Mouse (Mus musculus) MEL (cell line): ENCODE data around the gene Hacd3. TPM values are rescaled to one million over a fixed set of nuclear protein-coding genes. Genes with fewer than 3 reads are reported as not detected.

ENCODE experiments used
- DNase-seq: peaks from one replicate; pipeline ENCODE4 v3.0.0; 2011; ENCODE audit warnings: low read depth, low spot score
- H3K27ac ChIP-seq: 2 replicates; pipeline ENCODE4 v1.5.1; 2012; ENCODE audit warnings: low read depth, mild to moderate bottlenecking, control low read depth, low read length, moderate library complexity; ENCODE audit not compliant: control insufficient read depth
- H3K27me3 ChIP-seq, 2 experiments: fragments of 150-350 bp in 1 of 2; sonication (generic) in 1 of 2; 2 replicates each; pipeline ENCODE4 v1.6.1; 2012; ENCODE audit warnings: low read length in 2 of 2, mild to moderate bottlenecking in 2 of 2, improper control_type of control experiment in 1 of 2, moderate library complexity in 1 of 2; ENCODE audit not compliant: insufficient read depth in 2 of 2, control insufficient read depth in 1 of 2
- H3K36me3 ChIP-seq, 2 experiments: 2 replicates each; pipeline ENCODE4 v1.6.1; 2012 to 2014; ENCODE audit warnings: low read length in 2 of 2, improper control_type of control experiment in 1 of 2, inconsistent platforms in 1 of 2, mild to moderate bottlenecking in 1 of 2; ENCODE audit not compliant: insufficient read depth in 2 of 2, control insufficient read depth in 1 of 2
- H3K4me1 ChIP-seq, 2 experiments: fragments of 150-350 bp in 1 of 2; sonication (generic) in 1 of 2; 2 replicates each; pipeline ENCODE4 v1.6.1; 2012; ENCODE audit warnings: low read length in 2 of 2, improper control_type of control experiment in 1 of 2, mild to moderate bottlenecking in 1 of 2; ENCODE audit not compliant: insufficient read depth in 2 of 2, control insufficient read depth in 1 of 2
- H3K4me3 ChIP-seq, 2 experiments: fragments of 150-350 bp in 1 of 2; sonication (generic) in 1 of 2; 2 replicates each; pipeline ENCODE4 v1.5.1; 2012; ENCODE audit warnings: low read depth in 2 of 2, low read length in 2 of 2, mild to moderate bottlenecking in 2 of 2, moderate library complexity in 2 of 2, control low read depth in 1 of 2, improper control_type of control experiment in 1 of 2; ENCODE audit not compliant: control insufficient read depth in 1 of 2, insufficient read depth in 1 of 2
- H3K79me2 ChIP-seq: 2 replicates; pipeline ENCODE4 v1.6.1; 2012; ENCODE audit warnings: mild to moderate bottlenecking, low read length, moderate library complexity; ENCODE audit not compliant: control insufficient read depth, poor library complexity, insufficient read depth
- H3K9ac ChIP-seq: 2 replicates; pipeline ENCODE4 v1.6.1; 2012; ENCODE audit warnings: low read depth, mild to moderate bottlenecking, control low read depth, low read length, moderate library complexity; ENCODE audit not compliant: control insufficient read depth, poor library complexity, severe bottlenecking
- H3K9me3 ChIP-seq: fragments of 150-350 bp; sonication (generic); replicated peaks from 2 replicates; pipeline ENCODE4 v1.6.1; 2012; ENCODE audit warnings: mild to moderate bottlenecking, low read length, improper control_type of control experiment, moderate library complexity; ENCODE audit not compliant: insufficient read depth
- BHLHE40 ChIP-seq: IDR thresholded peaks from 2 replicates; pipeline ENCODE4 v1.6.1; 2012; ENCODE audit warnings: low read depth, mild to moderate bottlenecking, inconsistent platforms, low read length, improper control_type of control experiment, borderline replicate concordance
- CHD1 ChIP-seq: IDR thresholded peaks from 2 replicates; pipeline ENCODE4 v1.6.1; 2012; ENCODE audit warnings: low read depth, mild to moderate bottlenecking, inconsistent platforms, low read length, improper control_type of control experiment
- CTCF ChIP-seq, 3 experiments: IDR thresholded peaks in 2 of 3; conservative IDR thresholded peaks in 1 of 3; 2 replicates each; pipeline ENCODE4 v1.5.1; 2011 to 2012; ENCODE audit warnings: low read length in 3 of 3, low read depth in 2 of 3, mild to moderate bottlenecking in 2 of 3, improper control_type of control experiment in 1 of 3, inconsistent platforms in 1 of 3, mixed read lengths in 1 of 3, moderate library complexity in 1 of 3; ENCODE audit not compliant: control insufficient read depth in 1 of 3, insufficient read depth in 1 of 3, poor library complexity in 1 of 3, severe bottlenecking in 1 of 3
- ELF1 ChIP-seq: IDR thresholded peaks from 2 replicates; pipeline ENCODE4 v1.6.1; 2014; ENCODE audit warnings: low read depth, mild to moderate bottlenecking, inconsistent platforms, low read length, improper control_type of control experiment, moderate library complexity
- EP300 ChIP-seq, 2 experiments: IDR thresholded peaks; 2 replicates each; pipeline ENCODE4 v1.6.1; 2011; ENCODE audit warnings: improper control_type of control experiment in 2 of 2, low read length in 2 of 2, low read depth in 1 of 2, mild to moderate bottlenecking in 1 of 2
- ETS1 ChIP-seq: IDR thresholded peaks from 2 replicates; pipeline ENCODE4 v1.6.1; 2012; ENCODE audit warnings: low read depth, mild to moderate bottlenecking, inconsistent platforms, low read length, improper control_type of control experiment, moderate library complexity
- GABPA ChIP-seq: IDR thresholded peaks from 2 replicates; pipeline ENCODE4 v1.6.1; 2012; ENCODE audit warnings: low read depth, mild to moderate bottlenecking, inconsistent platforms, low read length, improper control_type of control experiment, moderate library complexity
- GATA1 ChIP-seq: IDR thresholded peaks from 2 replicates; pipeline ENCODE4 v1.6.1; 2011; ENCODE audit warnings: low read depth, low read length, improper control_type of control experiment
- HCFC1 ChIP-seq: IDR thresholded peaks from 2 replicates; pipeline ENCODE4 v1.6.1; 2012; ENCODE audit warnings: low read depth, mild to moderate bottlenecking, inconsistent platforms, low read length, improper control_type of control experiment, moderate library complexity
- JUND ChIP-seq: IDR thresholded peaks from 2 replicates; pipeline ENCODE4 v1.6.1; 2011; ENCODE audit warnings: low read depth, mild to moderate bottlenecking, improper control_type of control experiment, low read length
- MAZ ChIP-seq: IDR thresholded peaks from 2 replicates; pipeline ENCODE4 v1.6.1; 2012; ENCODE audit warnings: low read depth, mild to moderate bottlenecking, inconsistent platforms, low read length, improper control_type of control experiment
- MEF2A ChIP-seq: IDR thresholded peaks from 2 replicates; pipeline ENCODE4 v1.6.1; 2014; ENCODE audit warnings: low read depth, mild to moderate bottlenecking, inconsistent platforms, low read length, improper control_type of control experiment; ENCODE audit not compliant: poor library complexity, insufficient replicate concordance, severe bottlenecking; ENCODE audit errors: extremely low read depth
- MXI1 ChIP-seq: IDR thresholded peaks from 2 replicates; pipeline ENCODE4 v1.6.1; 2011; ENCODE audit warnings: mild to moderate bottlenecking, low read depth, low read length, improper control_type of control experiment
- MYB ChIP-seq: IDR thresholded peaks from 2 replicates; pipeline ENCODE4 v1.6.1; 2011; ENCODE audit warnings: mild to moderate bottlenecking, low read depth, low read length, improper control_type of control experiment
- MYC ChIP-seq: IDR thresholded peaks from 2 replicates; pipeline ENCODE4 v1.6.1; 2011; ENCODE audit warnings: low read depth, mild to moderate bottlenecking, low read length, improper control_type of control experiment, moderate library complexity
- NELFE ChIP-seq: IDR thresholded peaks from 2 replicates; pipeline ENCODE4 v1.6.1; 2011; ENCODE audit warnings: low read depth, low read length, improper control_type of control experiment
- NRF1 ChIP-seq: IDR thresholded peaks from 2 replicates; pipeline ENCODE4 v1.6.1; 2014; ENCODE audit warnings: low read depth, mild to moderate bottlenecking, inconsistent platforms, low read length, improper control_type of control experiment, moderate library complexity; ENCODE audit not compliant: poor library complexity, insufficient read depth, severe bottlenecking
- POLR2AphosphoS2 ChIP-seq: IDR thresholded peaks from 2 replicates; pipeline ENCODE4 v1.6.1; 2011; ENCODE audit warnings: low read length, improper control_type of control experiment
- RAD21 ChIP-seq: IDR thresholded peaks from 2 replicates; pipeline ENCODE4 v1.6.1; 2011; ENCODE audit warnings: mild to moderate bottlenecking, low read depth, low read length, improper control_type of control experiment
- RCOR1 ChIP-seq: IDR thresholded peaks from 2 replicates; pipeline ENCODE4 v1.6.1; 2012; ENCODE audit warnings: low read depth, mild to moderate bottlenecking, inconsistent platforms, low read length, improper control_type of control experiment
- SIN3A ChIP-seq: IDR thresholded peaks from 2 replicates; pipeline ENCODE4 v1.6.1; 2012; ENCODE audit warnings: low read length, improper control_type of control experiment, inconsistent platforms
- SMC3 ChIP-seq: IDR thresholded peaks from 2 replicates; pipeline ENCODE4 v1.6.1; 2011; ENCODE audit warnings: low read depth, low read length, improper control_type of control experiment
- TCF12 ChIP-seq: IDR thresholded peaks from 2 replicates; pipeline ENCODE4 v1.6.1; 2014; ENCODE audit warnings: low read depth, mild to moderate bottlenecking, inconsistent platforms, low read length, improper control_type of control experiment, moderate library complexity
- USF1 ChIP-seq: IDR thresholded peaks from 2 replicates; pipeline ENCODE4 v1.6.1; 2014; ENCODE audit warnings: low read depth, mild to moderate bottlenecking, inconsistent platforms, low read length, improper control_type of control experiment, moderate library complexity
- USF2 ChIP-seq, 2 experiments: IDR thresholded peaks; 2 replicates each; pipeline ENCODE4 v1.6.1; 2011 to 2012; ENCODE audit warnings: improper control_type of control experiment in 2 of 2, low read length in 2 of 2, borderline replicate concordance in 1 of 2, inconsistent platforms in 1 of 2, low read depth in 1 of 2, mild to moderate bottlenecking in 1 of 2; ENCODE audit not compliant: insufficient read depth in 1 of 2
- ZKSCAN1 ChIP-seq: IDR thresholded peaks from 2 replicates; pipeline ENCODE4 v1.6.1; 2012; ENCODE audit warnings: low read depth, mild to moderate bottlenecking, inconsistent platforms, low read length, improper control_type of control experiment, moderate library complexity
- ZNF384 ChIP-seq: IDR thresholded peaks from 2 replicates; pipeline ENCODE4 v1.6.1; 2012; ENCODE audit warnings: low read depth, mild to moderate bottlenecking, inconsistent platforms, low read length, improper control_type of control experiment
- polyA plus RNA-seq, 2 experiments: library from polyadenylated mRNA; stranded (reverse) in 1 of 2; unstranded in 1 of 2; fragments of >175 nt in 1 of 2; fragments of >200 nt in 1 of 2; gene quantifications; 2 replicates each; pipeline versions ENCODE4 v1.2.1 to v1.2.4; 2012; ENCODE audit warnings: low replicate concordance in 2 of 2, low read depth in 1 of 2; ENCODE audit not compliant: insufficient read length in 2 of 2, insufficient read depth in 1 of 2, missing spikeins in 1 of 2
- total RNA-seq: library from RNA; depleted of rRNA; stranded (reverse); fragments of 300-350 nt; gene quantifications from 2 replicates; pipeline ENCODE4 v1.2.3, GENCODE M21; 2012

Hacd3 gene
- total and polyA plus RNA-seq, 3 experiments, result 47.3 to 340 (median 57.9) TPM

DNA sequence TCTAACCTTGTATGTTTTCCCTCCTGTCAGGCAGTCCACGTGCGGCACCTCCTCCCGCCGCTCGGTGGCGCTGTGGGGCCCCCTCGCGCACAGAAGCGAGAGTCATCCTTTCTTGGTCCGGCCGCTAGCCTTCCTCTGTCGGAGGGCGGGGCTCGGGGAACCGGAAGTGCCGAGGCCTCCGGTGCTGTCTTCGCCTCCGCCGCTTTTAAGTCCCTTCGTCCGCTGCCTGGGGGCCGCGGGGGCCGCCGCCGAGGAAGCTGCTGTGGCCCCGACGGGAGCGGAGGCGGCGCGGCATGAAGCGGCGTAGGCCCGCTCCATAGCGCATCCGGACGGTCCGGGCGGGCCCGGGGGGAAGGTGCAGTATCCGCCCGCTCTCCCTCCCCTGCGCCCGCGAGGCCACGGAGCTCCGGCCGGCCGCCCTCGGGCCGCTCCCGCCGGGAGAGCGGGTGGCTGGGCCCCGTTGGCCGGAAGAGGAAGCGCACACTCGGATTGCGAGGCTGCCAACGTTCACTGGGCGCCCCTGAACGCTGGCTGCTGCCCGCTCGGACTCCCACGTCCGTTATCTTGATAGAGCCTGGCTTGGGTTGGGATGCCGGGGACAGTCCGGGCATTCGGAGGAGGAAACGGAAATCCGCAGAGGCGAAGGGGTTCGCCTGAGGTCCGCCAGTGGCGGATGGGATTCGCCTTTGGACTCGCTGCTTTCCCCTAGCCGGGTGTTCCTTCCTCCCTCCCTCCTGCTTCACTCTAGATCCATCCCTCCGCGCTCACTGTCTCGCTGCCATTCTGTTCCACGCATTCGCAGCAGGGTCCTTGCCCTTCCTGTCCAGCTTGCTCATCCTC, 11.0 kb upstream of the Hacd3 start, which contains the start of gene Dpp8 (continued):
- TF ChIP-seq NRF1, result no peak
- TF ChIP-seq GATA1, result peak; percentile 19; the same call in 1 of the 2 replicates
- peak; percentile 94 for TF ChIP-seq ELF1
- TF ChIP-seq MYC, result peak; percentile 96
- peak; percentile 96 for TF ChIP-seq SIN3A
- TF ChIP-seq USF1, result peak; percentile 82
- TF ChIP-seq ZKSCAN1, result no peak
- TF ChIP-seq POLR2AphosphoS2, result peak; percentile 19
- no peak for TF ChIP-seq SMC3
- TF ChIP-seq ZNF384, result no peak
- TF ChIP-seq RAD21, result no peak; the same call in 1 of the 2 replicates
- TF ChIP-seq MAZ, result peak; percentile 59; the same call in 1 of the 2 replicates
- TF ChIP-seq CHD1, result peak; percentile 66; the same call in 1 of the 2 replicates
- TF ChIP-seq EP300 (IDR thresholded peaks at IDR 0.05; ENCODE audit: low read depth in 1 of 2, low read length in 2 of 2), result peak in 1 of 2 experiments; percentile 20; a peak in 1 of 4 replicates
- no peak for TF ChIP-seq JUND
- TF ChIP-seq HCFC1, result peak; percentile 90
- TF ChIP-seq RCOR1, result no peak
- no peak for TF ChIP-seq USF2 (IDR thresholded peaks at IDR 0.05; ENCODE audit: borderline replicate concordance in 1 of 2, insufficient read depth in 1 of 2, low read depth in 1 of 2, low read length in 2 of 2)
- TF ChIP-seq MXI1, result peak; percentile 97
- TF ChIP-seq MEF2A, result 0 out of 2 replicates have a peak, but pooled peaks have one; percentile 26
- peak; percentile 86 for TF ChIP-seq NELFE

DNA sequence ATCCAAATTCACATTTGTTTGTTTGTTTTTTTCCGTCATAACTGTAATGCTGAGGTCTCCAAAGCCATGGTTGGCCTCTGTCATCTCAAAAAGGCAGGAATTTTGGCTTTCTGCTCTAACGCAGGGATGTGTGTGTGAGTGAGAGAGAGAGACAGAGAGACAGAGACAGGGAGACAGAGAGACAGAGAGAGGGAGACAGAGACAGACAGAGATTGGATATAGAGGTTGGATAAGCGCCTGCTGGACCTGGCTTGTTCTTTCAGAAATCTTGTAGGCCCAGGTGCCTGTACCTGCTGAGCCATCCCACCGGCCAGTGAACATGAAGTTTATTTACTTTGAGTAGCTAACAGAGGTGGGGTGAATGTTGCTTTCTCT, 10.4 kb upstream of the Hacd3 start:
- Histone ChIP-seq H3K4me3 (peak overlapping the region; percentile 53 to 79), H3K27ac (peak overlapping the region; percentile 50), H3K36me3 (peaks cover under 1 to 15% of the 10 kb centered on the region in 2 experiments; a peak in 3 of 4 replicates), H3K27me3 (no peaks in the 10 kb centered on the region), H3K79me2 (peaks cover 17% of the 10 kb centered on the region), H3K9me3 (no peaks in the 10 kb centered on the region), H3K9ac (peak overlapping the region; percentile 63), H3K4me1 (peaks cover 0 to 4% of the 10 kb centered on the region in 2 experiments; a peak in 1 of 4 replicates)
- no peak for TF ChIP-seq CTCF (IDR thresholded peaks at IDR 0.05 in 2 of 3, conservative IDR thresholded peaks at IDR 0.05 in 1 of 3; ENCODE audit: control insufficient read depth in 1 of 3, insufficient read depth in 1 of 3, low read depth in 2 of 3, low read length in 3 of 3, poor library complexity in 1 of 3, severe bottlenecking in 1 of 3)
- no peak for TF ChIP-seq TCF12
- no peak for TF ChIP-seq RCOR1
- TF ChIP-seq BHLHE40, result no peak
- TF ChIP-seq ETS1, result no peak
- no peak for TF ChIP-seq RAD21
- TF ChIP-seq GABPA, result no peak
- TF ChIP-seq MYB, result no peak
- no peak for TF ChIP-seq MEF2A
- no peak for DNase-seq
